Mouse (Mus musculus): ENCODE data around the gene Trappc3l.
"Not testable (repeated sequence)": the region's sequence is repeated elsewhere in the genome, so short reads cannot be mapped to it uniquely, and the experiment has no call there.

Trappc3l gene

DNA sequence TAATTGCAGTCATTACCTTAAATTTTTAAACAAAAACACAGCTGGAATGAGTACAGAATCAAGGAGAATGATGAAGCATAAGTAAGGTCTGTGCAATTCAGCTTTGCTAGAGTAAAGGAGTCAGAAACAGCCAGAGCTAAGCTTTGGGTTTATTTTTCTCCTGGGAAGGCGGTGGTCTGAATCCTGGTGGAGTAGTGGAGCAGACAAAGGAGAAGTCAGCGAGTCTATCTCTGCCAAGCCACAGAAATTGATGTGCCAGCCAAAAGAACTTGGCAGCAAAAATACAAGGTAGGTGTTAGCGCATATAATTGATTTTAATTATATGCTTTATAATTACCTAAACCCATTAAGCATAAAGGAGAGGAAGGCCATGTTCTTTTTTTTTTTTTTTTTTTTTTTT lies at the start of gene Trappc3l:
TSS of gene Trappc3l (plus strand) at position 197 of the 400 bp plus-strand sequence.
- no peak for DNase-seq (ENCODE audit: low spot score)

DNA sequence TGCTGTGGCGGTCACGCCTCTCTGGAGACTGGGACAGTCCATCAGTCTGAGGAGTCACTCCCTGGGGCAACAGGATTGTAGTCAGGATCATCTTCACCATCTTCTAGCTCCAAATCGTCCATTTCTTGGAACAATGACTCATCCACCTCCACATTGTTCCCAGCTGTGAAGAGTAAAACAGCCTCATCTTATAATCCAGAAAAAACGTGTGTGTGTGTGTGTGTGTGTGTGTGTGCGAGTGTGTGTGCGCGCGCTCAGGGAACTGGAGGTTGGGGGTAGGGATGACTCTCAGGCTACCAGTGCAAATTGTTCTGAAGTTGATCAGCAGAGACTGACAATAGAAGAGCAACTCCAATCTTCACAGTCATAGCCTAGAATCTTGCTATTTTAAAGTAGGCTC lies 40.7 kb upstream of the Trappc3l start:
- not testable (repeated sequence) for DNase-seq (ENCODE audit: low spot score)

GRCm38 (mm10) chr10:33998397-33998796 lies 39.0 kb upstream of the Trappc3l start:
- DNase-seq (ENCODE audit: low spot score) = no peak

DNA sequence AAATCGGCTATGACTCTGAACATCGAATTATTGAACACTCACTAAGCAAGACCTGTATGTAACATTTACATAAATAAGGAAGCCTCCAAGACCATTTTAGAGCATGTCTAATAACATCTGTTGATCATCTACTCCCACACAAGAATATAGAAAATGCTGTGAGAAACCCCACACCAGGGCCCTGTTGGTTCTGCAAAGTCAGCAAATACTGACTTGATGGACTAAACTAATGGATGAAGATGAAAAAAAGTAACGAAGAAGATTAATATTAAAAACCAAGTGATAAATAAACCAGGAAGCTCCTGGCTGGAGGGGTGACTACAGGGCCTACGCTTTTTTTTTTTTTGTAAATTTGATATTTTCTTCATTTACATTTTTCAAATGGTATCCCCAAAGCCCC lies 24.8 kb upstream of the Trappc3l start:
- DNase-seq (ENCODE audit: low spot score) = no peak

DNA sequence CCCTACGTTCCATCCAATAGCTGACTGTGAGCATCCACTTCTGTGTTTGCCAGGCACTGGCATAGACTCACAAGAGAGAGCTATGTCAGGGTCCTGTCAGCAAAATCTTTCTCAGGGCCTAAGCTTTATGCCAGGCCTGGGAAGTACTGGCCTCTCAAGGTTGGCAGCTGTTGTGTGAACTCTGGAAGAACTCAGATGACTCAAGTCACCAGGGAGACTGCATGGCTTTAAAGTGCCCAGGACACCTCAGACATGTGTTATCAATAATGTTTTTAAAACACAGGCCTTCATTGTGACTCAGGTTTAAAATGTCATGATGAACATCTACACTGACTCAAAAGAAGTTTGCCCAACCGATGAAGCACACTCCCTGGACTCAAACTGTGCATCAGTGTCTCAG lies 24.2 kb upstream of the Trappc3l start:
- DNase-seq (ENCODE audit: low spot score) = no peak

- DNase-seq (ENCODE audit: low spot score) = no peak
These were observed 18.6 kb upstream of the Trappc3l start for GRCm38 (mm10) chr10:34018746-34019301.

DNA sequence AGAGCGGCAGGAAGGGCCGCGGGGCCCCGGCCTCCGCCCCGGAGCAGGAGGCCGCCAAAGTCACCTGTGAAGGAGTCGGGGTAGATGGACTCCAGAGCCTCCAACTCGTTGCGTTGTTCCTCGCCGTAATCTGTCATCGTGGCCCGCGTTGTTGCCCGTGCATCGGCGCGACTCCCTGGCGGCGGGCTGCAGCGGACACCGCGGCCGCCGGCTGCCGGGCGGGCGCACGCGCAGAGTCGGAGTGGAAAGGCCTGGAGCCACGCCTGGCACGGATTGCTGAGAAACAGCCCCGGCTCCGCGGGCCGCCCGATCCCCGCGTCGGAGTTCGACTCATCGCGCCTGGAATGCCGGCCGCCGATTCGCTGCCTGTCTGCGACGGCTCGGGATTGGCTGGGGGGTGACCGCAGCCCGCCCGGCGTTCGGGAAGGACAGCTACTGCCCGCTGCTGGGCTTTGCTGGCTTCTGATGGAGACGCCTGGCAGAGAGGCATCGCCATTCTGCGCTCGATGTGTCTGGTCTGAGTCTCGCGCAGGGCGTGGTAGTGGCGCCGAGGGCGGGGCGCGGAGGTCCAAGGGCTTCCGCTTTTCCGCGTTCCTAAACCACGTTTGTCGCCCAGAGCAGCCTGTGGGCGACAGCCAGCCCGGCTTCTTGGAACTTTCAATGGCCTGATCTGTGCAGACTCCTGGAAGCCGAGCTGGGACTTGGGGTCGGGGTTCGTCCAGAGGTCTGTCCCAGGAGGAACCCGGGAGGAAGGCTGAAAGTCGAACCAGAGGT lies 17.9 kb upstream of the Trappc3l start, which contains the start of gene Rwdd1:
TSS of gene Rwdd1 (minus strand) at position 323 of the 774 bp plus-strand sequence.
- peak; percentile 92 for DNase-seq (ENCODE audit: low spot score)

- DNase-seq (ENCODE audit: low spot score) = no peak
These were observed 7.1 kb upstream of the Trappc3l start for GRCm38 (mm10) chr10:34030322-34030721.

DNA sequence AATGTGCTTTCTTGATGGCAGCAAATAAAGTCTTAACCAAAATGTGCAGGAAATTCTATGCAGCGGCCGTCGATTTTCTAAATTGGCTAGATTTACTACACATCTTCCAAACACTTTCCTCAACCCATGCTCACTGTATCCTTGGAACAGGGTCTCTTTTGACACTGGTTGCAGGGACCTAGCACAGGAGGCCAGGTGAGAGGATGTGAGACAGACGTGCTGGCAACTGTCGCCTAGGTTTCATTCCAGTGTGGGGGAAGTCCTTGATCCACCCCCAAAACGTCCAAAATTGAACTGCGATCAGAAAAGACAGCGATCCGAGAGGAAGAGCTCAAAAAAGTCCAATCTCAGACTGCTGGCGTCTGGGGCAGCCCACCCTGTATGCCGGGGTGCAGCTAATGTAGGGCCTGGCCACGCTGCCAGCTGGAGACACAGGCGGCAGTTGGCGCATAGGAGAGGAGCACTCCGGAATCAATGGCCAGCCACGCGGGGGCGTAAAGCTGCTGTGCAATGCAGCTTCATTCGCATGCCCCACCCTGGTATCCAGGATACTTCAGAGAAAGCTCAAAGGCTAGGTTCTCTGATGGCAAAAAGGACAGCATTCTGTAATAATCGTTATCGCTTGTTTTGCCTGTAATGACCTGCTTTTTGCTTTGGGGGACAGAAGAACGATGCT lies 3.6 kb upstream of the Trappc3l start:
- DNase-seq (ENCODE audit: low spot score) = peak; percentile 63

DNA sequence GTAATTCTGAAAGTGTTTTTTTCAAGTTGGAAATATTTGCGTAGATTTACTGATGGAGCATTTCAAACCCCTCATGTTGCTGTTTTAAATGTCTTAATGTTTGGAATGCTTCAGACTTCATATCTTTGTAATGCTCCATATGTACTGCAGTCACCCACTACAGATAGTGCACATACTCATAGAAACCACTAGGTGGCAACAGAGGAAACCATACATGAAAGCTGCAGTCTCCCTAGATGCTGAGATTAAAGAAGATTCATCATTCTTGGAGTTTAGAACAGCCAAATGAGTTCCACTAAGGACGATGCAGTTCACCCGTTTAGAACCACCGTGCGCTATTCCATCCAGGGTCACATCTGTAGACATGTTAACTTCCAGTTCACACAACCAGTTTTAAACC lies 810 bp upstream of the Trappc3l start:
- DNase-seq (ENCODE audit: low spot score) = no peak

- DNase-seq (ENCODE audit: low spot score) = no peak
These were observed 6.8 kb downstream of the Trappc3l start, which contains the start of gene Calhm4 for GRCm38 (mm10) chr10:34044210-34044609. Gene Calhm4, minus strand, starts transcription at chr10:34044310.

DNA sequence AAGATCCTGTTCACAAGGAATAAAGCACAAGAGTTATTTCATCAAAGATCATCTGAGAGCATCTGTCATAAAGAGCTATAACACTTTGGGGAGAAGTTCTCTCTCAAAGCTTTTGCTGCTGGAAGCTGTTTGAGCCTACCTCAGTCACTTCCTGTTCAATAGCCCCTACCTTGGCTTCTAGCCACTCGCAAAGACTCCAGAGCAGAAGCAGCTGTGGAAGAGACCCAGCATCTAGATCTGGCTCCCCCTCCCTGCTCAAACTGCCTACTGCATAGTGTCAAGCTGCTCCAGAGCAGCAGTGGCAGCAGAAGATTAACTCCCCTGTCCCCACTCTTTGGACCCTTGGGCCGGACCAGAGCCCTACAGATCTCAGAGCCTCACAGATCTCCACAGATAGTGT lies 16.6 kb downstream of the Trappc3l start:
- DNase-seq (ENCODE audit: low spot score) = no peak

- DNase-seq (ENCODE audit: low spot score) = no peak
These were observed 29.2 kb downstream of the Trappc3l start for GRCm38 (mm10) chr10:34066591-34066990.

DNA sequence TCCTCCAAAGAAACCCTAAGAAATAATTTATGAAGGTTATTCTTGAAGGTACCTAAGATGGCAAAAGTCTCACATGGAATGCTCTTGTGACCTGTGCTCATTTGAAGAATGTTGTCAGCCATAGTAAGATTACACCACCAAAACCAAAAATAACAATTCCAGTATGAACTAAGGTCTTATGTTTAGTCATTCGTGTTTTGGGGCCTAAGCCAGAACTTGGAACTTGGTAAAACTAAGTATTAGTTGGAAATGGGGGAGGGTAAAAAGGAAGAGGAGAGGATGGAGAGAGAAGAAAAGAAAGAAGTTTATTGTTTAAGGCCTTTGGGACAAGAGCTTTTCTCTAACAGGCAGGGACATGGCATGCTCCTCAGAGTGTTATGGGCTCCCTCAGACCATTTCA lies 32.2 kb downstream of the Trappc3l start:
- no peak for DNase-seq (ENCODE audit: low spot score)

DNA sequence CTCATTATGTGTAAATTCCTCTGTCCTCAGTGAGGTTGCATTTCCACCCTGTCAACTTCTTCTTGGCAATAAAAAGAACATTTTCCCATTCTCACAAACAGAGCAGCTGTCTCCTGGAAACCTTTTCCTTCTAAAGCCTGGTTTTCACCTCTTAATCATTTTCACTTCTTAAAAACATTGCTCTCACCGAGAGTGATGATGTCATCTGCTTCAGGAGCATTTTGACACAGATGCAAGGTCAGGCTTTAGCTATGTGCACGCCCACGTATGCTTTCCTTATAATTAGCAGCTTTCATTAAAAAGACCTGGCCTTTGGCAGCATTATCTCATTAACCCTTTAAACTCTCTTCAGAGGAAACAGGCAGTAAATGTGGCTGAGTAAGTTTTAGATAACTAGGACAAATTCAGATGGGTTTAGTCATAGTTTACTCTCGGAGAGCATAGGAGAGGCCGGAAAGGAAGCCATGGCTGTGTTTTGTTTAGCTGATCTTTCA lies 33.6 kb downstream of the Trappc3l start:
- no peak for DNase-seq (ENCODE audit: low spot score)

- DNase-seq (ENCODE audit: low spot score) = no peak
These were observed 34.3 kb downstream of the Trappc3l start for GRCm38 (mm10) chr10:34071650-34072049.

GRCm38 (mm10) chr10:34074522-34075200 lies 37.3 kb downstream of the Trappc3l start:
- DNase-seq (ENCODE audit: low spot score) = no peak

DNA sequence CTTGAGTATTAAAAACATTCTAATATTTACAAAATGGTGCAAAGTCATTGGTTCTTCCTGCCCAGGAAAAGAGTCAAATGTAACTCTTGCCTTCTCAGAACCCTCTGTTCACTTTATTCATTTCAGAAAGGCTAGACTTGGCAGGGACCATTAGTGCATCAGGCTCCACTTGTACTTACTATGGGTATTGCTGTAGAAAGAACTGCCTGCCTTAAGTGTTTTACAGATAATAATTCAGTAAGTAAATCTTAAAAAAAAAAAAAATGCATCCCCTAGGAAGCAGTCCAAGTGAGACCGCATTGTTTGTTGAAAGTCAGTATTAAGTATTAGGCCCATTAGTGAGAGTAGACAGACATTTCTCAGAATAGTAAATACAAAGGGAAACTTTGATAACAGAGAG lies 49.1 kb downstream of the Trappc3l start:
- DNase-seq (ENCODE audit: low spot score) = no peak

DNA sequence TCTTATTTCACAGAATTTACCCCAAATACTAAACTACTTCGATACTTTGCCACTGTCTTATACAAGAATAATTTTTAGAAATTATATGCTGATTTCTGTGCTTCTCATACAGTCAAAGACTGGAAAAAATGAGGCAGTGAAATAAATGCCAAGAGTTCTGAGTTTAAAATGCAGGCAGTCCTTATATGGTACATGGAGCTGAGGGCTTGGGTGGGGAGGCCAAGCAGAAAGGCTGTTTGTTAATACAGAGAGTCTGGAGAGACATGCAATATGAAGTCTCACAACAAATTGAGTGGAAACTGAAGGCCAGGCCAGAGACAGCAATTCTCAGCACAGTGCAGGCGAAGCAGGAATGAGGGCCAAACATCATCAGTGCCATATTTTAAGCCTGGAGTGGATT lies 51.1 kb downstream of the Trappc3l start:
- DNase-seq (ENCODE audit: low spot score) = no peak

- DNase-seq (ENCODE audit: low spot score) = no peak
These were observed 52.1 kb downstream of the Trappc3l start for GRCm38 (mm10) chr10:34089517-34089916.

GRCm38 (mm10) chr10:34090481-34090880 lies 53.1 kb downstream of the Trappc3l start:
- DNase-seq (ENCODE audit: low spot score) = no peak

DNA sequence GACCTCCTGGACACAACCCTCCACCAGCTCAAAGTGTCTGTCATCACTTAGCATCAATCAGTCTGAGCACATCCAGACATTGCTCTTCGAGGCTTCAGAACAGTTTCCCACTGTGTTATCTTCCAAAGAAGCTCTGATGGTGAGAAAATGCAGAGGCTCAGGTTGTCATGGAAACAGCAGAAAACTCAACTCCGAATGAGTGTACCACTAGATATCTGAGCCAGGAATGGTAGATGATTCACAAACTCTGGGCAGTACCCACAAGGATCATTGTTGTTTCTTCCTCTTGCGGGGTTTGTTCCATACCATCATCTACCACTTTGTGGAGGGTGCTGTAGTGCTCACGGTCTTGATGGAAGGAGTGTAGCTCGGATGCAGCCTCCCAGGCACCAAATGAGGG lies 54.5 kb downstream of the Trappc3l start:
- no peak for DNase-seq (ENCODE audit: low spot score)

All from urinary bladder, postnatal 25 days (tissue).